Mouse (Mus musculus) 3T3-L1 (cell line): ENCODE measurements at regions not wholly inside any gene's neighbourhood (a gene's known extent, or its start where the extent isn't known, plus 50 kb on each side); places are given as distances from the start of the nearest gene placed in this dataset.
A peak's percentile ranks its signal among the peaks of the same experiment; 100 is the strongest.

Experiments
- DNase-seq: peaks from one replicate; pipeline ENCODE4 v3.0.0-alpha.2; 2015; ENCODE audit warnings: low read depth, low spot score

GRCm38 (mm10) chr8:49441270-49441669 lies 597.5 kb upstream of the Tenm3 start:
- DNase-seq = no peak

GRCm38 (mm10) chr8:49396519-49396918 lies 552.8 kb upstream of the Tenm3 start:
- DNase-seq = no peak

- peak; percentile 62 for DNase-seq
Observed at GRCm38 (mm10) chr8:49395029-49395428, 551.3 kb upstream of the Tenm3 start.

GRCm38 (mm10) chr8:49389525-49389924 lies 545.8 kb upstream of the Tenm3 start:
- peak; percentile 50 for DNase-seq

GRCm38 (mm10) chr8:49387587-49387986 lies 543.8 kb upstream of the Tenm3 start:
- no peak for DNase-seq

GRCm38 (mm10) chr8:49372686-49373085 lies 528.9 kb upstream of the Tenm3 start:
- DNase-seq = no peak

GRCm38 (mm10) chr8:49362682-49363081 lies 518.9 kb upstream of the Tenm3 start:
- no peak for DNase-seq

- no peak for DNase-seq
Observed at GRCm38 (mm10) chr8:49361443-49361842, 517.7 kb upstream of the Tenm3 start.

- no peak for DNase-seq
Observed at GRCm38 (mm10) chr8:49360121-49360520, 516.4 kb upstream of the Tenm3 start.

GRCm38 (mm10) chr8:49359671-49360070 lies 515.9 kb upstream of the Tenm3 start:
- DNase-seq = no peak

- DNase-seq = peak; percentile 55
Observed at GRCm38 (mm10) chr8:49348602-49349001, 504.9 kb upstream of the Tenm3 start.

GRCm38 (mm10) chr8:49338716-49339115 lies 495.0 kb upstream of the Tenm3 start:
- no peak for DNase-seq

GRCm38 (mm10) chr8:49326980-49327379 lies 483.2 kb upstream of the Tenm3 start:
- DNase-seq = no peak

GRCm38 (mm10) chr8:49321404-49321803 lies 477.7 kb upstream of the Tenm3 start:
- peak; percentile 33 for DNase-seq

GRCm38 (mm10) chr8:49313483-49314278 lies 469.9 kb upstream of the Tenm3 start:
- DNase-seq = peak; percentile 18

- DNase-seq = peak; percentile 87
Observed at GRCm38 (mm10) chr8:49312816-49313215, 469.1 kb upstream of the Tenm3 start.

GRCm38 (mm10) chr8:49282401-49282800 lies 438.6 kb upstream of the Tenm3 start:
- peak; percentile 94 for DNase-seq

- DNase-seq = peak; percentile 4
Observed at GRCm38 (mm10) chr8:49281254-49281653, 437.5 kb upstream of the Tenm3 start.

GRCm38 (mm10) chr8:49274031-49274430 lies 430.3 kb upstream of the Tenm3 start:
- no peak for DNase-seq

- no peak for DNase-seq
Observed at GRCm38 (mm10) chr8:49273109-49273508, 429.4 kb upstream of the Tenm3 start.

GRCm38 (mm10) chr8:49263416-49263815 lies 419.7 kb upstream of the Tenm3 start:
- DNase-seq = no peak

- DNase-seq = no peak
Observed at GRCm38 (mm10) chr8:49262797-49263196, 419.0 kb upstream of the Tenm3 start.

GRCm38 (mm10) chr8:49255954-49256353 lies 412.2 kb upstream of the Tenm3 start:
- no peak for DNase-seq
